Mouse (Mus musculus) heart, embryonic 15.5 days (tissue): ENCODE data around the gene Plekhm3. TPM values are rescaled to one million over a fixed set of nuclear protein-coding genes. Genes with fewer than 3 reads are reported as not detected.

ENCODE experiments used
- ATAC-seq: fragments of 200-750 bp; cut with Nextera tagmentation; replicated peaks from 2 replicates; pipeline ENCODE4 v1.8.0; 2017; ENCODE audit warnings: low read depth, moderate TSS enrichment; ENCODE audit not compliant: insufficient number of reproducible peaks, insufficient read depth, low FRiP score
- H3K27ac ChIP-seq: fragments of 300-500 bp; sonication (generic); 2 replicates; pipeline ENCODE4 v1.5.1; 2015; ENCODE audit warnings: mild to moderate bottlenecking, inconsistent platforms
- H3K27me3 ChIP-seq: fragments of 300-500 bp; sonication (generic); 2 replicates; pipeline ENCODE4 v1.6.1; 2015; ENCODE audit warnings: inconsistent platforms
- H3K36me3 ChIP-seq: fragments of 300-500 bp; sonication (generic); 2 replicates; pipeline ENCODE4 v1.6.1; 2015; ENCODE audit warnings: mild to moderate bottlenecking, inconsistent platforms
- H3K4me1 ChIP-seq: fragments of 300-500 bp; sonication (generic); replicated peaks from 2 replicates; pipeline ENCODE4 v1.6.1; 2015; ENCODE audit warnings: inconsistent platforms
- H3K4me2 ChIP-seq: fragments of 300-500 bp; sonication (generic); 2 replicates; pipeline ENCODE4 v1.6.1; 2015; ENCODE audit warnings: inconsistent platforms, mild to moderate bottlenecking, moderate library complexity
- H3K4me3 ChIP-seq: fragments of 300-500 bp; sonication (generic); 2 replicates; pipeline ENCODE4 v1.5.1; 2015; ENCODE audit warnings: mild to moderate bottlenecking, inconsistent platforms
- H3K9ac ChIP-seq: fragments of 300-500 bp; sonication (generic); 2 replicates; pipeline ENCODE4 v1.6.1; 2015; ENCODE audit warnings: mild to moderate bottlenecking, inconsistent platforms
- H3K9me3 ChIP-seq: fragments of 300-500 bp; sonication (generic); replicated peaks from 2 replicates; pipeline ENCODE4 v1.6.1; 2016; ENCODE audit warnings: inconsistent platforms
- WGBS: fragments of 180-500 bp; shearing (Covaris S2); methylation state at CpG from one replicate; pipeline ENCODE4 v1.1.7; 2015; ENCODE audit warnings: mixed read lengths; 5-methylcytosine and 5-hydroxymethylcytosine counted together
- polyA plus RNA-seq: library from polyadenylated mRNA; unstranded; fragments of >200 nt; fragmentation: Nextera tagmentation; extraction: Ambion mirVana; gene quantifications from 2 replicates; pipeline ENCODE4 v1.2.1, GENCODE M21; 2015

Gene Plekhm3
- polyA plus RNA-seq, 1 experiment from 2014 or later: 5.8 TPM

- ATAC-seq: no peak
- WGBS: 58% methylated on average over 5 of the region's 5 CpGs
- Histone ChIP-seq H3K9me3 (no peaks in the 10 kb centered on the region; the same call in 1 of the 2 replicates), H3K9ac (no peak overlapping the region), H3K4me3 (no peak overlapping the region), H3K27me3 (no peaks in the 10 kb centered on the region), H3K4me1 (peaks cover 10% of the 10 kb centered on the region), H3K36me3 (no peaks in the 10 kb centered on the region), H3K4me2 (no peak overlapping the region), H3K27ac (no peak overlapping the region; the same call in 1 of the 2 replicates)
These were observed 198.9 kb downstream of the Plekhm3 start for GRCm38 (mm10) chr1:64757766-64758165.

- Histone ChIP-seq H3K27me3 (no peaks in the 10 kb centered on the region), H3K4me1 (peaks cover 10% of the 10 kb centered on the region), H3K9ac (no peak overlapping the region), H3K36me3 (no peaks in the 10 kb centered on the region), H3K4me2 (no peak overlapping the region), H3K9me3 (no peaks in the 10 kb centered on the region; the same call in 1 of the 2 replicates), H3K4me3 (no peak overlapping the region), H3K27ac (peak overlapping the region; percentile 42; the same call in 1 of the 2 replicates)
- no peak for ATAC-seq
- WGBS: 37% methylated on average over 2 of the region's 2 CpGs
These were observed 199.4 kb downstream of the Plekhm3 start for GRCm38 (mm10) chr1:64757254-64757653.

- ATAC-seq: no peak
- Histone ChIP-seq H3K27me3 (no peaks in the 10 kb centered on the region), H3K27ac (peak overlapping the region; percentile 4; the same call in 1 of the 2 replicates), H3K36me3 (no peaks in the 10 kb centered on the region), H3K4me3 (no peak overlapping the region), H3K9ac (no peak overlapping the region), H3K4me2 (peak overlapping the region; percentile 0; the same call in 1 of the 2 replicates), H3K9me3 (no peaks in the 10 kb centered on the region; the same call in 1 of the 2 replicates), H3K4me1 (peaks cover 10% of the 10 kb centered on the region)
- 51% methylated on average over 10 of the region's 10 CpGs for WGBS
These were observed 200.0 kb downstream of the Plekhm3 start for GRCm38 (mm10) chr1:64756640-64757030.

- WGBS: 54% methylated on average over 7 of the region's 7 CpGs
- Histone ChIP-seq H3K4me1 (peaks cover 10% of the 10 kb centered on the region), H3K4me2 (peak overlapping the region; percentile 0; the same call in 1 of the 2 replicates), H3K27ac (peak overlapping the region; percentile 4; the same call in 1 of the 2 replicates), H3K27me3 (no peaks in the 10 kb centered on the region), H3K36me3 (no peaks in the 10 kb centered on the region), H3K4me3 (no peak overlapping the region), H3K9ac (no peak overlapping the region), H3K9me3 (no peaks in the 10 kb centered on the region; the same call in 1 of the 2 replicates)
- no peak for ATAC-seq
These were observed 200.5 kb downstream of the Plekhm3 start for GRCm38 (mm10) chr1:64755971-64756639.

- Histone ChIP-seq H3K27ac (no peak overlapping the region), H3K27me3 (no peaks in the 10 kb centered on the region), H3K9me3 (no peaks in the 10 kb centered on the region; the same call in 1 of the 2 replicates), H3K4me1 (peaks cover 10% of the 10 kb centered on the region), H3K4me3 (no peak overlapping the region), H3K36me3 (no peaks in the 10 kb centered on the region), H3K9ac (no peak overlapping the region), H3K4me2 (no peak overlapping the region)
- no peak for ATAC-seq
- WGBS: 86% methylated on average over 5 of the region's 5 CpGs
These were observed 202.0 kb downstream of the Plekhm3 start for GRCm38 (mm10) chr1:64754658-64755057.

GRCm38 (mm10) chr1:64753668-64754067, 203.0 kb downstream of the Plekhm3 start:
- Histone ChIP-seq H3K27me3 (no peaks in the 10 kb centered on the region), H3K36me3 (no peaks in the 10 kb centered on the region), H3K4me2 (no peak overlapping the region), H3K9me3 (no peaks in the 10 kb centered on the region), H3K4me3 (no peak overlapping the region), H3K4me1 (peaks cover 10% of the 10 kb centered on the region), H3K27ac (no peak overlapping the region), H3K9ac (no peak overlapping the region)
- ATAC-seq: no peak
- 69% methylated on average over 7 of the region's 7 CpGs for WGBS

- H3K36me3 ChIP-seq: no peaks in the 10 kb centered on the region
- no peak overlapping the region for H3K4me2 ChIP-seq
- H3K9me3 ChIP-seq: no peaks in the 10 kb centered on the region
- ATAC-seq: no peak
- 72% methylated on average over 8 of the region's 8 CpGs for WGBS
- no peak overlapping the region for H3K27ac ChIP-seq
- H3K4me3 ChIP-seq: no peak overlapping the region
- no peaks in the 10 kb centered on the region for H3K27me3 ChIP-seq
- H3K9ac ChIP-seq: no peak overlapping the region
- H3K4me1 ChIP-seq: peaks cover 10% of the 10 kb centered on the region
These were observed 203.5 kb downstream of the Plekhm3 start for GRCm38 (mm10) chr1:64753109-64753508.

GRCm38 (mm10) chr1:64744616-64745015, 212.0 kb downstream of the Plekhm3 start:
- Histone ChIP-seq H3K9ac (no peak overlapping the region), H3K27ac (no peak overlapping the region), H3K27me3 (no peaks in the 10 kb centered on the region), H3K4me3 (no peak overlapping the region), H3K4me2 (no peak overlapping the region), H3K4me1 (no peaks in the 10 kb centered on the region), H3K9me3 (no peaks in the 10 kb centered on the region), H3K36me3 (no peaks in the 10 kb centered on the region)
- ATAC-seq: no peak

GRCm38 (mm10) chr1:64742741-64743408, 213.7 kb downstream of the Plekhm3 start:
- Histone ChIP-seq H3K4me1 (peaks cover 11% of the 10 kb centered on the region), H3K4me2 (no peak overlapping the region), H3K4me3 (no peak overlapping the region), H3K27me3 (no peaks in the 10 kb centered on the region), H3K9ac (no peak overlapping the region), H3K36me3 (no peaks in the 10 kb centered on the region), H3K27ac (no peak overlapping the region), H3K9me3 (no peaks in the 10 kb centered on the region)
- 62% methylated on average over 18 of the region's 18 CpGs for WGBS
- ATAC-seq: no peak

GRCm38 (mm10) chr1:64738661-64739082, 218.0 kb downstream of the Plekhm3 start:
- Histone ChIP-seq H3K4me3 (peak overlapping the region; percentile 66), H3K36me3 (no peaks in the 10 kb centered on the region), H3K9ac (peak overlapping the region; percentile 18), H3K9me3 (no peaks in the 10 kb centered on the region), H3K4me1 (peaks cover 39% of the 10 kb centered on the region), H3K27me3 (peaks cover 10% of the 10 kb centered on the region; the same call in 1 of the 2 replicates), H3K4me2 (peak overlapping the region; percentile 94), H3K27ac (peak overlapping the region; percentile 72)
- ATAC-seq: no peak
- under 1% methylated on average over 14 of the region's 14 CpGs for WGBS

- Histone ChIP-seq H3K36me3 (no peaks in the 10 kb centered on the region), H3K9me3 (no peaks in the 10 kb centered on the region), H3K4me1 (peaks cover 43% of the 10 kb centered on the region), H3K4me3 (peak overlapping the region; percentile 66), H3K27me3 (peaks cover 10% of the 10 kb centered on the region; the same call in 1 of the 2 replicates), H3K4me2 (peak overlapping the region; percentile 94), H3K9ac (peak overlapping the region; percentile 18), H3K27ac (peak overlapping the region; percentile 72)
- ATAC-seq: no peak
- under 1% methylated on average over 11 of the region's 11 CpGs for WGBS
These were observed 218.5 kb downstream of the Plekhm3 start for GRCm38 (mm10) chr1:64738180-64738555.
